Mouse (Mus musculus): ENCODE measurements at regions not wholly inside any gene's neighbourhood (a gene's known extent, or its start where the extent isn't known, plus 50 kb on each side); places are given as distances from the start of the nearest gene placed in this dataset.

GRCm38 (mm10) chr6:112187636-112188035 lies 85.9 kb upstream of the Lmcd1 start:
- no peaks in the 10 kb centered on the region for H3K4me1 ChIP-seq (ENCODE audit: control insufficient read depth, insufficient read depth, insufficient read length)
- TF ChIP-seq CTCF (IDR thresholded peaks at IDR 0.05; ENCODE audit: extremely low read depth, insufficient read depth, insufficient read length, insufficient replicate concordance) (no peak), POLR2A (IDR thresholded peaks at IDR 0.05; ENCODE audit: low read depth, low read length) (no peak)
- no peaks in the 10 kb centered on the region for H3K36me3 ChIP-seq (ENCODE audit: control insufficient read depth, insufficient read depth, low read length)
- H3K27ac ChIP-seq (ENCODE audit: insufficient read depth, low read length), result no peak overlapping the region
- 100% methylated on average over 2 of the region's 2 CpGs for WGBS
- H3K4me3 ChIP-seq (ENCODE audit: extremely low read depth, insufficient read depth, insufficient read length), result no peak overlapping the region
- no peaks in the 10 kb centered on the region for H3K27me3 ChIP-seq (ENCODE audit: control insufficient read depth, insufficient read depth, low read length)
- DNase-seq (ENCODE audit: low read depth in 1 of 2, low spot score in 2 of 2), result no peak

GRCm38 (mm10) chr6:112191032-112191431 lies 82.5 kb upstream of the Lmcd1 start:
- no peak for DNase-seq (ENCODE audit: low read depth in 1 of 2, low spot score in 2 of 2)
- Histone ChIP-seq H3K27me3 (ENCODE audit: control insufficient read depth, insufficient read depth, low read length) (no peaks in the 10 kb centered on the region), H3K27ac (ENCODE audit: insufficient read depth, low read length) (no peak overlapping the region), H3K4me1 (ENCODE audit: control insufficient read depth, insufficient read depth, insufficient read length) (no peaks in the 10 kb centered on the region), H3K36me3 (ENCODE audit: control insufficient read depth, insufficient read depth, low read length) (no peaks in the 10 kb centered on the region), H3K4me3 (ENCODE audit: extremely low read depth, insufficient read depth, insufficient read length) (no peak overlapping the region)
- no peak for TF ChIP-seq POLR2A (IDR thresholded peaks at IDR 0.05; ENCODE audit: low read depth, low read length)
- no peak for TF ChIP-seq CTCF (IDR thresholded peaks at IDR 0.05; ENCODE audit: extremely low read depth, insufficient read depth, insufficient read length, insufficient replicate concordance)
- 46% methylated on average over 6 of the region's 6 CpGs for WGBS

GRCm38 (mm10) chr6:112197445-112197844 lies 76.1 kb upstream of the Lmcd1 start:
- H3K4me3 ChIP-seq (ENCODE audit: extremely low read depth, insufficient read depth, insufficient read length), result no peak overlapping the region
- H3K36me3 ChIP-seq (ENCODE audit: control insufficient read depth, insufficient read depth, low read length), result no peaks in the 10 kb centered on the region
- peak in 1 of 2 experiments; percentile 67 for DNase-seq (ENCODE audit: low read depth in 1 of 2, low spot score in 2 of 2)
- 10% methylated on average over 16 of the region's 16 CpGs for WGBS
- no peaks in the 10 kb centered on the region for H3K27me3 ChIP-seq (ENCODE audit: control insufficient read depth, insufficient read depth, low read length)
- no peaks in the 10 kb centered on the region for H3K4me1 ChIP-seq (ENCODE audit: control insufficient read depth, insufficient read depth, insufficient read length)
- TF ChIP-seq CTCF (IDR thresholded peaks at IDR 0.05; ENCODE audit: extremely low read depth, insufficient read depth, insufficient read length, insufficient replicate concordance) (peak; percentile 40; the same call in 1 of the 2 replicates), POLR2A (IDR thresholded peaks at IDR 0.05; ENCODE audit: low read depth, low read length) (no peak)
- H3K27ac ChIP-seq (ENCODE audit: insufficient read depth, low read length), result no peak overlapping the region

- no peak for DNase-seq (ENCODE audit: low read depth in 1 of 2, low spot score in 2 of 2)
- H3K27me3 ChIP-seq (ENCODE audit: control insufficient read depth, insufficient read depth, low read length), result no peaks in the 10 kb centered on the region
- no peak overlapping the region for H3K4me3 ChIP-seq (ENCODE audit: extremely low read depth, insufficient read depth, insufficient read length)
- no peaks in the 10 kb centered on the region for H3K36me3 ChIP-seq (ENCODE audit: control insufficient read depth, insufficient read depth, low read length)
- no peak overlapping the region for H3K27ac ChIP-seq (ENCODE audit: insufficient read depth, low read length)
- TF ChIP-seq POLR2A (IDR thresholded peaks at IDR 0.05; ENCODE audit: low read depth, low read length), result no peak
- no peak for TF ChIP-seq CTCF (IDR thresholded peaks at IDR 0.05; ENCODE audit: extremely low read depth, insufficient read depth, insufficient read length, insufficient replicate concordance)
- no peaks in the 10 kb centered on the region for H3K4me1 ChIP-seq (ENCODE audit: control insufficient read depth, insufficient read depth, insufficient read length)
- 78% methylated on average over 4 of the region's 4 CpGs for WGBS
Observed at GRCm38 (mm10) chr6:112199241-112199640, 74.3 kb upstream of the Lmcd1 start.

- H3K4me1 ChIP-seq (ENCODE audit: control insufficient read depth, insufficient read depth, insufficient read length), result no peaks in the 10 kb centered on the region
- H3K4me3 ChIP-seq (ENCODE audit: extremely low read depth, insufficient read depth, insufficient read length), result no peak overlapping the region
- no peak for TF ChIP-seq CTCF (IDR thresholded peaks at IDR 0.05; ENCODE audit: extremely low read depth, insufficient read depth, insufficient read length, insufficient replicate concordance)
- H3K36me3 ChIP-seq (ENCODE audit: control insufficient read depth, insufficient read depth, low read length), result no peaks in the 10 kb centered on the region
- no peak overlapping the region for H3K27ac ChIP-seq (ENCODE audit: insufficient read depth, low read length)
- DNase-seq (ENCODE audit: low read depth in 1 of 2, low spot score in 2 of 2), result no peak
- no peaks in the 10 kb centered on the region for H3K27me3 ChIP-seq (ENCODE audit: control insufficient read depth, insufficient read depth, low read length)
- 65% methylated on average over 4 of the region's 4 CpGs for WGBS
Observed at GRCm38 (mm10) chr6:112202120-112202519, 71.4 kb upstream of the Lmcd1 start.

DNA sequence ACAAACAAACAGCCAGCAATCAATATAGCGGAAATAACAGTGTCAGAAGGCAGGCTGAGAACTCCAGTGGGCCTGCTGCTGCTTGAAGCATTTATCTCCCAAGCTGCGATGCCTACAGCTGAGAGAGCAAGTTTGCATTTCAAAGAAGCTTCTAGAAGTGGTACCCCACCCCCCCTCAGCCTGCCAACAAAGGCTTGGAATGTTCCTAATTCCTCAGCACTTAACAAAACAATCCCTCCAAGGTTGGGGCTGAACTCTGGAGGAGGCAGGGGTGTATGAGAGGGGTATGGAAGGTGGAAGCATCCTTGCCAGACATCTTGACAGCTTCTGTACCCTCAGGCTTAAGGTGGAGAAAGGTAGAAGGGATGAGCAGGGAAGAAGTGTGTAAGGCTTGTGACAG lies 70.2 kb upstream of the Lmcd1 start:
- Histone ChIP-seq H3K4me1 (ENCODE audit: control insufficient read depth, insufficient read depth, insufficient read length) (no peaks in the 10 kb centered on the region), H3K27me3 (ENCODE audit: control insufficient read depth, insufficient read depth, low read length) (no peaks in the 10 kb centered on the region), H3K27ac (ENCODE audit: insufficient read depth, low read length) (no peak overlapping the region), H3K4me3 (ENCODE audit: extremely low read depth, insufficient read depth, insufficient read length) (no peak overlapping the region), H3K36me3 (ENCODE audit: control insufficient read depth, insufficient read depth, low read length) (no peaks in the 10 kb centered on the region)
- 57% methylated on average over 2 of the region's 2 CpGs for WGBS
- DNase-seq (ENCODE audit: low read depth in 1 of 2, low spot score in 2 of 2), result no peak
- TF ChIP-seq CTCF (IDR thresholded peaks at IDR 0.05; ENCODE audit: extremely low read depth, insufficient read depth, insufficient read length, insufficient replicate concordance), result no peak
- no peak for TF ChIP-seq POLR2A (IDR thresholded peaks at IDR 0.05; ENCODE audit: low read depth, low read length)

- no peak for TF ChIP-seq CTCF (IDR thresholded peaks at IDR 0.05; ENCODE audit: extremely low read depth, insufficient read depth, insufficient read length, insufficient replicate concordance)
- TF ChIP-seq POLR2A (IDR thresholded peaks at IDR 0.05; ENCODE audit: low read depth, low read length), result no peak
- no peak for DNase-seq (ENCODE audit: low read depth in 1 of 2, low spot score in 2 of 2)
- H3K36me3 ChIP-seq (ENCODE audit: control insufficient read depth, insufficient read depth, low read length), result no peaks in the 10 kb centered on the region
- WGBS, result 85% methylated on average over 2 of the region's 2 CpGs
- H3K27me3 ChIP-seq (ENCODE audit: control insufficient read depth, insufficient read depth, low read length), result no peaks in the 10 kb centered on the region
- no peak overlapping the region for H3K4me3 ChIP-seq (ENCODE audit: extremely low read depth, insufficient read depth, insufficient read length)
- no peak overlapping the region for H3K27ac ChIP-seq (ENCODE audit: insufficient read depth, low read length)
- no peaks in the 10 kb centered on the region for H3K4me1 ChIP-seq (ENCODE audit: control insufficient read depth, insufficient read depth, insufficient read length)
Observed at GRCm38 (mm10) chr6:112204956-112205355, 68.6 kb upstream of the Lmcd1 start.

Measured in spleen, adult 2 months (tissue).